Mouse (Mus musculus) CD4-positive, CD25-positive, alpha-beta regulatory T cell, adult 4 months (primary cell): ENCODE results near the gene Zfp217. TPM values are rescaled to one million over a fixed set of nuclear protein-coding genes. Genes with fewer than 3 reads are reported as not detected.

ENCODE experiments used
- ATAC-seq: one replicate; pipeline ENCODE4 v1.8.0; 2017
- polyA plus RNA-seq, 2 experiments: library from polyadenylated mRNA; unstranded; fragments of 100-300 nt; shearing (Covaris generic); gene quantifications; one replicate each; pipeline ENCODE4 v1.2.1; 2017

Zfp217 gene
- polyA plus RNA-seq, 2 experiments from 2014 or later, result 8.1 to 10.4 TPM

DNA sequence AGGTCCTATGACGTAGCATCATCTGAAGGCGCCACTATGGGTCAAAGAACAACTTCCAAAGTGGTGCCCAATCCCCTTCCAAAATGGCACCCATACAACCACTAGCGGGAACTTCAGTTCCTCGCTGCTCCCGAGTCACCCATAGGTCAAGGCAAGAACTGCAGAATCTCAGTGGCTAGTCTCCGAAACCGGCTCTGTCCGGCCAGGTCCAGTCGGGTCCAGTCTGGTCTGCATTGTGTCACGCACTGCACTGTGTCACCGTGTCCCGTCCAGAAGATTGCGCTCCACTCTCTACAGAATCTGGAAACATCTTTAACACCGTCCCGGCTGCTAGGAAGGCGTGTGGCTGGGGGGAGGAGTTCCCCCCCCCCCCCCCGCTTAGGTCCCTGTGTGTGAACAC, 53.7 kb downstream of the Zfp217 start:
- ATAC-seq, result no peak

- ATAC-seq, result no peak
These were observed 56.1 kb downstream of the Zfp217 start for GRCm38 (mm10) chr2:170091563-170092443.

DNA sequence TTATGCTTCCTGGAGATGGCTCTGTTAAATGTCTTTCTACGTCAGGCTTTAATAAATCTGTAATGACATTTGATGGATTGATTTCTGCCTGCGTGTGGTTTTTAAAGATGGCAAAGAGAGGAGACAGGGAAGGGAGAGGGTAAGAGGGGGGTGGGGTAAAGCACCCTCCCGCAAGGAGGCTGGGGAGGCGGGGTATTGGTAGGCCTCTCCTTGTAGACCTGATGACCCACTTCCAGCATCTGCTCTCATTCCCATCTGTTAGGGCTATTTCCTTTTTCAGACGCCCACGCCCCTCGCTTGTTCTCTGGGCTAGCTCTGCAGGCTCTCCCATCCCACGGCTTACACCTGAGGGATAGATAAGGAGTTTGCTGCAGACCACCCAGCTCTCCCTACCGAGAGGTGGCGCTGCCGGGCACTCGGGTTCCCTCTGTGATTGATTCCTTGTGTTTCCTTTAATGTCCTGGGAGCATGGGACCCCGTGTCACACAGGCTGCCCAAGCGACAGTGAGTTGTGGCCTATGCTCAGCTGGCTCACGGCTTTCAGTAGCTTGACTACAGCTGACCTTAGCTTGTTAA, 69.4 kb downstream of the Zfp217 start:
- ATAC-seq, result no peak

GRCm38 (mm10) chr2:170078041-170078440, 69.9 kb downstream of the Zfp217 start:
- no peak for ATAC-seq

GRCm38 (mm10) chr2:170076941-170077490, 70.9 kb downstream of the Zfp217 start:
- ATAC-seq, result no peak

- ATAC-seq, result no peak
These were observed 77.2 kb downstream of the Zfp217 start for GRCm38 (mm10) chr2:170070641-170071241.

DNA sequence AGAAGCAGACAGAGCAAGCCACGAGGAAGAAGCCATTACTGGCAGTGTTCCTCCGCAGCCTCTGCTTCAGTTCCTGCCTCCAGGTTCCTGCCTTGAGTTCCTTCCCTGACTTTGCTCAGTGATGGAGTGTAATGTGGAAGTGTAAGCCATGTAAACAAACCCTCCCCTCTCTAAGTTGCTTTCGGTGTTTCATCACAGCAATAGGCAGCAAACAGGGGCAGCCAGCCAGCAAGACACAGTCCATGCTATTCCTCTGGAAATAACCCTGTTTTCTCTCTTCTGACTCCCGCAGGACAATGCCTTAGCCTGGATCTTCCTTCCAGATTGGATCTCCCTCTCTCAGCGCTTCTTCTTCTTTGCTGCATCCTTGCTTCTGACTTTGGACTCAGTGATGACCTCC, 77.9 kb downstream of the Zfp217 start:
- ATAC-seq, result no peak

DNA sequence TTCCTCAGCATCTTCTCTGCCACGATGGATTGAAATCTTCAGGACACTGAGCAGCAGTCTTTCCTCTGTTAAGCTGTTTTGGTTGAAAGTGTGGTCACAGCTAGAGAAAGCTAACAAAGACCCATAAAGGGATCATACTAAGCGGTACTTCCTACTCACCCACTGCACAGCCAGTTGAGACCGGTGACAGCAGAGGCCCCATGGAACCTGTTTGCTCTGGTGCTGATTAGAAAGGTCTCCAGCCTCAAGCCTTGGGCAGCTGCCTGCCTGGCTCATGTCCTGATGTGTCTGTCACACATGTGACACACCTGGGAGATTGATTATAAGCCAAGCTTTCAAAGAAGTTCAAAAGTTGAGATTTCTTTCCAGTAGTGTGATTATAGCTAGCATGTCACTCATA, 85.5 kb downstream of the Zfp217 start:
- no peak for ATAC-seq

GRCm38 (mm10) chr2:170060066-170060465, 87.8 kb downstream of the Zfp217 start:
- ATAC-seq, result no peak

- no peak for ATAC-seq
These were observed 89.1 kb downstream of the Zfp217 start for GRCm38 (mm10) chr2:170058774-170059173.
